Mouse (Mus musculus): ENCODE measurements around the gene Prx.
"Not testable (repeated sequence)": the region's sequence is repeated elsewhere in the genome, so short reads cannot be mapped to it uniquely, and the experiment has no call there.

Prx gene

DNA sequence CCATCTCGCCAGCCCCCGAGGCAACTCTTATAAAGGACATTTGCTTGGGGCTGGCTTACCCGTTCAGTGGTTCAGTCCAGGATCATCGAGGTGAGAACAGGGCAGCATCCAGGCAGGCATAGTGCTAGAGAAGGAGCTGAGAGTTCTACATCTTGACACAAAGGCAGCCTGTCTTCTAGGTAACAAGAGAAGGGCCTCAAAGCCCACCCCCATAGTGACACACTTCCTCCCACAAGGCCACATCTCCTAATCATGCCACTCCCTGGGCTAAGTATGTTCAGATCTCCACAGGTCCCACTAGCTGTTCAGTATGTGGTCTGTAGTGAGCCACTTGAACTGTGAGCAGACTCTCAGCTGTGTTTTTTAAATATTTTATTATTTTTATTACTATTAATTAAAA lies 15.3 kb upstream of the Prx start:
- no peak for DNase-seq (ENCODE audit: low spot score)

DNA sequence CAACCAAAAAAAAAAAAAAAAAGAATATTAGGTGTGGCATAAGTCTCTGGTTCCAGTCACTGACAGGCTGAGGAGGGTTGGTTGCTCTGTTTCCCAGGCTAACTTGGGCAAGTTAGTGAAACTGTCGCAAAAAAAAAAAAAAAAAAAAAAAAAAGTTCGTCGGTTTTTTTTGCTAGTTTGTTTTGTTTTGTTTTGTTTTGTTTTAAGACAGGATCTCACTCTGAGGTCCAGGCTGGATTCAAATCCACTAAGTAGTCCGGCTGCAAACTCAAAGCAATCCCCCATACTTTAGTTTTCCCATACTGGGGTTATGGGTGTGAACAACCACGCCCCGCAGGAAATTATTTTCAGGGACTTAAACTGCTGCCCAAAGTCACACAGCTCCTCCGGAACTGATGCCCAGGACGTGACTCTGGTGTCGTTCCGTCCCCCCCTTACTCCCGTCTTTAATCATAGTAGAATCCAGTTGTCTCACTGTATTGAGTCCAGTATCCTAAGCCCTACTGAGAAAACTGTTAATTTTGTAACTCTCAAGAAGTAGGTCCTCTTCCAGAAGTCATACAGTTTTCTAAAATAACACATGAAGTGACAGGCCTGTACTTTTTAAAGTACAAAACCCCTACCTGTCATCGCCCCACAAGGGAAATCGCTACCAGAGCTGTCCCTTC lies 12.9 kb upstream of the Prx start:
- peak; percentile 48 for DNase-seq (ENCODE audit: low spot score)

DNA sequence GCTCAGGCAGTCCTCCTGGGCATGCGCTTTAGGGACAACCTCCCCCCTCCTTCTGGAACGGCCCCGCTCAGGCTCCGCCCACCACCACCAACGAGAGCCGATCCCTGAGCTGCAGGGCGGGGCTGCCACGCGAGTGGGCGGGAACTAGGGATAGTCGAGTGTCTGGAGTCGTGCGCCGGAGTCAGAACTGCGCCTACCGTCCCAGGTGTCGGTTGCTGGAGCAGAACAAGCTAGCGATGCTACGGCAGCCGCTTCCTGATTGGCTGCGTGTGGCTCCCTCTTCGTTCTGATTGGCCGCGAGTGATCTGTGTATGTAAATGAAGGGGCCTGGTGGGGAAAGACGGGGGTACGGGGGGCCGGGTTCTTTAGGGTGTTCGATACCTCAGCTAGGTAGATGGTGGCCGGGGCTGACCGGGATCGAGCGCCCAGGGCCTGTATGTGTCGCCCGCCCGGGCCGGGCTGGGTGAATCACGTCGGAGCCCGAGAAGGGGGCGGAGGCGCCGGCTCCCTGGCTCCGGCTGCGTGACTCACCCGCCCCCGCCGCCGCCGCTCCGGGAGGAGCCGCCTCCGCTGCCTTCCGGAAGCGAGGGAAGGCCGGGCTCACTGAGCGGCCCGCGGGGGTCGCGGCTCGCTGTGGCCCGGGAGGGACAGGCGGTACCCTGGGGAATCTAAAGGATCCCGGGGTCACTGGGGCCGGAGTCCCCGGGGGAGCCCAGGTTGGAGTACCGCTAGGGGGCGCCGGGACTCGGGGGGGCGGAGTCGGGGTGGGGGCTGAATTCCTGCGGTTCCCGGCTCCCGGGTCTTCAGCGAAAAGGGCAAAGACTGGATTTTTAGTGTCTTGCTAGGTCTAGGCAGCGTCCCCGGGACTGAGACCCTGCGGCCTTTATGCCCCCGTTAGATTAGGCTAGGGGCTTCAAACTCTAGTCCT lies 12.1 kb upstream of the Prx start, which contains the start of gene Sertad1:
TSS of gene Sertad1 (plus strand) at position 141 of the 928 bp plus-strand sequence.
- peak; percentile 100 for DNase-seq (ENCODE audit: low spot score)

DNA sequence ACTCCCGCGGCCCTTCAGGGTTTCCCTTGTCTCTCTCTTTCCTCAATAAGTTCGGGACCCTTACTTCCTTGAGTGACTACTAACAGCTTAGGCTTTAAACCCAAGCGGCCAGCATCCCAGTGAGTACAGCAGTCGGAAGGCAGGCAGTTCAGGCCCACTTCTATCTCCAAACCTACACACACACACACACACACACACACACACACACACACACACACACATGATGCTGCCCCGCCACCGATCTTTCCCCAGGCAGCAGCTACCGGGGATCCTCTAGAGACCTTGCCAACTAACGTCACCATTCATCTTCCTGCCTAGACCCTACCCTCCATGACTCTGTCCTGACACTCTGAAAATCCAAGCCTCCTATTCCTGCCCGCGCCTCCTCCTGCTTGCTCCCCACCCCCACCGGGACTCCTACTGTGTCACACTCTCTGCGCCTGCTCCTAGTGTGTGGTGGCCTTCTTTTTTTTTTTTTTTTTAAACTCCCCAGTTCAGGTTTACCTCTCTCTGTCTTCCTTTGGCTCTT lies 11.3 kb upstream of the Prx start:
- DNase-seq (ENCODE audit: low spot score), result peak; percentile 75

DNA sequence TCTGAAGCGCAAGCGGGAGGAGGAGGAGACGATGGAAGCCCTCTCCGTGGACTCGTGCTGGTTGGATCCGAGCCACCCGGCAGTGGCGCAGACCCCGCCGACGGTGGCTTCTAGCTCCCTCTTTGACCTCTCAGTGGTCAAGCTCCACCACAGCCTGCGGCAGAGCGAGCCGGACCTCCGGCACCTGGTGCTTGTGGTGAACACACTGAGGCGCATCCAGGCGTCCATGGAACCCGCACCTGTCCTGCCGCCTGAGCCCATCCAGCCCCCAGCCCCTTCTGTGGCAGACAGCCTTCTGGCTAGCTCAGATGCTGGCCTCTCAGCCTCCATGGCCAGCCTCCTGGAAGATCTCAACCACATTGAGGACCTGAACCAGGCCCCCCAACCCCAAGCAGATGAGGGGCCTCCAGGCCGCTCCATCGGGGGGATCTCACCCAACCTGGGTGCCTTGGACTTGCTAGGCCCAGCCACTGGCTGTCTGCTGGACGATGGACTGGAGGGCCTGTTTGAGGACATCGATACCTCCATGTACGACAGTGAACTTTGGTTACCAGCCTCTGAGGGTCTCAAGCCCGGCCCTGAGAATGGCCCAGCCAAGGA lies 9.8 kb upstream of the Prx start:
- DNase-seq (ENCODE audit: low spot score), result no peak

DNA sequence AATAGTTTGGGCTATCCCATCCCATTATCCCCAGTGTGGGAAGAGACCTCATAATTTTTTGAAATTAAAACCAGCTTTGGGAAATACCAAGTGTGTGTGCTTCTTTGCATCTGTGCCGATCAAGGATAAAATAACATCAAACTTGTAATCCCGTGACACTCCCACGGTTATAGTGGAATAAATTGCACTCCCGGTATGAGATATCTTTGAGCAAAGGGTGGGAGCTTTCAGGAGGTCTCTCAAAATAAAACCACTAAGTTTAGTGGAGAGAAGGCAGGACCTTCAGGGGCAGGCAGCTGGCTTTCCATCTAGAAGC lies 8.9 kb upstream of the Prx start:
- DNase-seq (ENCODE audit: low spot score), result no peak

DNA sequence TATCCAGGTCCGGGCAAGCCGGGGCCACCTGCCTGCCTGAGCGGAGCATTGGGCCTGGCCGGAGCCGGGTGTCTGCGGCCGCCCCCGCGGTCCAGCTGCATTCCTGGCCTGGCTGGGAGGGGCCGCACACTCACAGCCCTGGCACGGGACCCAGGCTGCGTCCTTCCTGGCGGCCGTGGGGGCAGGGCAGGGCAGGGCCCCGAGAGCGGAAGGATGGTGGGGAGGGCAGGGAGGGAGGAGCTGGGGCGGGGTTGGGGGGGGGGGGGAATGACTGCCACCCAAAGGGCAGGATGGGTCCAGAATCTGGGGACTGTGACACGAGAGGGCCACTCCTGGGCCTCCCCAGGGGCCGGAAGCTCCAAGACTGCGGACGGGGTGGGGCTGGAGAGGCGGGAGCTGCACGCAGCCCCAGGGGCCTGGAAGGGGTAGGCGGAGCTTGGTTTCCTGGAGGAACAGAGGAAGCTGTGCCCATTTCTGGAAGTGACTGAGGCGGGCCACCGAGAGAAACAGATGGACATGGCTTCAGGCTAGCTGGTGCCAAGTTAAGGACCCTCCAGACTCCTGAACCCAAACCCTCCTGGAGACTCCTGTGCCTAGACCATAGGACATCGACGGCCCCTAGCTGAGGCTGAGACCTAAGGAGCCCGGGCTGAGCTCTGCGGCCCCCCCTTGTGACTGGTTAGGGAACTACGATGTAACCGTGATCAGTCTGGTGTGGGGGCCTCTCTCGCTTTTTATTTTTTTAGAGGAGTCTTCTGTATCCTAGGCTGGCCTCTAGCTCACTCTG lies 8.4 kb upstream of the Prx start:
- peak; percentile 97 for DNase-seq (ENCODE audit: low spot score)

DNA sequence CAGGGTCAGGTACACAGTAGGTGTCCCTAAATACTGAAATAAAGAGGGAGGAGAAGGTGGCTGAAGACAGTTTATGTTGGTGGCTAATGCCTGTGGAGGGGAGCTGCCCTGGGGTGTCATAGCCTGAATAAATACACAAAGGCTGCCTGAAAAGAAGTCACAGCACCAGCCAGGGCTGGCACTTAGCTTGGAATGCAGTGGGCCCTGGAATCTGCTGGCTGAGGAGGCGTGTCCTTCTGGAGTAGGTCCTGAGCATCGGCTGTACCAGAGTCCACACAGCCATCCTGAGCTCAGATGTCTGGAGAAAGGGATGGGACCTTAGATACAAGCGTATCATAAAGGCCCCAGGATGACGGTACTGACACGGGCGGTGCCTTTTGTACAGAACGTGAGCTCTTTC lies 7.3 kb upstream of the Prx start:
- DNase-seq (ENCODE audit: low spot score), result peak; percentile 35

DNA sequence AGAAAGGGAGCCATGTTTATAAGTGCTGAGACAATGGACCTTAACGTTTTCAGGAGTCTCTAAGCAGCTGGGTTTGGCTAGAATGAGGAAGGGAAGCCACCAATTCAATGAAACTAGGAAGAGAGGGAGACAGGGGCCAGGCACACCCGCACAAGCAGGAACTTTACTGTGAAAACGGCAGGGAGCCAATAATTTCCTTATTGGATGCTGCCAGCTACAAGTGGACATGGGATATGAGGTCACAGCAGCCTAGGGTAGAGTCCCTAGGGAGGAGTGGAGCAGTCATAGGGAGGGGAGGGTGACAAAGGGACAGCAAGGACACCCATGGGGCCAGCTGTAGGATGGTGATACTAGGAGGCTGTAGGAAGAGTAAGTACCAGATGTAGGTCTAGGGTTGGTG lies 6.1 kb upstream of the Prx start:
- DNase-seq (ENCODE audit: low spot score), result peak; percentile 66

DNA sequence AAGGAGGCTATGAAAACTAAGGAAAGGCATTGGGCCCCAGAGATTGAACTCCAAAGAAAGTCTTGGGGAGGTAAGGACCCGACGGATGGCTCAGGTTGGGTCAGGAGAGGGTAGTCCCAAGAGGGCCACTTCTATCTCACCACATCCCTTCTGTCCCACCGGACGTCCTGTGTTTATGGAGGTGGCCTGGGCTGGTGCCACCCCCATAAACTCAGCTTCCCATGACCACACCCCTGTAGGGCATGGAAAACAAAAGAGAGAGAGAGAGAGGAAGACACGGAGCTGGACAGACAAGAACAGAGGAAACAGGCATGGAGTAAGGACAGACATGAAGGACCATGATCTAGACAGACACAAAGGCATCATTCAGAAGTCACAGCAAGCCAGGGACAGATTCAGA lies 5.7 kb upstream of the Prx start:
- peak; percentile 58 for DNase-seq (ENCODE audit: low spot score)

DNA sequence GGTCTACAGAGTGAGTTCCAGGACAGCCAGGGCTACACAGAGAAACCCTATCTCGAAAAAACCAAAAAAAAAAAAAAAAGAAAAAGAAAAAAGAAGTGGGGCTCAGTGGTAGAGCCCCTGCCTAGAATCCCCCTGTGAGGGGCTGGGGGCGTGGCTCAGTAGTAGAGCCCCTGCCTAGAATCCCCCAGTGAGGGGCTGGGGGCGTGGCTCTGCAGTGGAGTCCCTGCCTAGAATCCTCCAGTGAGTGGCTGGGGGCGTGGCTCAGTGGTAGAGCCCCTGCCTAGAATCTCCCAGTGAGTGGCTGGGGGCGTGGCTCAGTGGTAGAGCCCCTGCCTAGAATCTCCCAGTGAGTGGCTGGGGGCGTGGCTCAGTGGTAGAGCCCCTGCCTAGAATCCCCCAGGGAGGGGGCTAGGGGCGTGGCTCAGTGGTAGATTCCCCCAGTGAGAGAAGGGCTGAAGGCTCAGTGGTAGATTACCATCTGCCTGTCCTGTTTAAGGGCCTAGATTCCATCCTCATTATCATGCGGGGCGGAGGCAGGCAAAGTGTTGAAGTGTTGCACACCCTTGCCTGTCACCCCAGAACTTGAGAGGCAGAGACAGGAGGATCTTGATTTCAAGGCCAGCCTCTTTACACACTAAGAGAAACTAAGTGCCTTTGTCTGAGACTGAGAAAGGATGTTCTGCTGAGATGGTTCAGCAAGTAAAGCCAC lies 4.3 kb upstream of the Prx start:
- DNase-seq (ENCODE audit: low spot score), result not testable (repeated sequence)

DNA sequence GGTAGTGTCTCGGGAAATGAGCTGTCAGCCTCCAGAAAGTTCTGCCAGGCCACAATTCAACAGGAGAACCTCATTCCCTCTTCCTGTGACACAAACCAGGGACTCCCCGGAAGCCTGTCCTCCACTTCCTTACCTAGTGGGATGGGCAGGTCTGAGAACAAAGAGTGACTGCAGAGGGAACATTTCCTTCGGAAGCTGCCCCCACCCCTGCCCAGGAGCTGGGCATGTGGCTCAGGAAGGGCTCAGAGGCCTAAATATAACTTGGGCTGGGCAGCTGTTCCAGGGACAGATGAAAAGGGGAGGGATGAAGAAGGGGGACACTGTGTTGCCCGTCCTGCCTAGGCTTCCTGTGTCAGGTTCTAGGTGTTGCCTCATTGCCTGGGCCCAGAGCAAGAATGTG lies 2.5 kb downstream of the Prx start:
- peak; percentile 80 for DNase-seq (ENCODE audit: low spot score)

DNA sequence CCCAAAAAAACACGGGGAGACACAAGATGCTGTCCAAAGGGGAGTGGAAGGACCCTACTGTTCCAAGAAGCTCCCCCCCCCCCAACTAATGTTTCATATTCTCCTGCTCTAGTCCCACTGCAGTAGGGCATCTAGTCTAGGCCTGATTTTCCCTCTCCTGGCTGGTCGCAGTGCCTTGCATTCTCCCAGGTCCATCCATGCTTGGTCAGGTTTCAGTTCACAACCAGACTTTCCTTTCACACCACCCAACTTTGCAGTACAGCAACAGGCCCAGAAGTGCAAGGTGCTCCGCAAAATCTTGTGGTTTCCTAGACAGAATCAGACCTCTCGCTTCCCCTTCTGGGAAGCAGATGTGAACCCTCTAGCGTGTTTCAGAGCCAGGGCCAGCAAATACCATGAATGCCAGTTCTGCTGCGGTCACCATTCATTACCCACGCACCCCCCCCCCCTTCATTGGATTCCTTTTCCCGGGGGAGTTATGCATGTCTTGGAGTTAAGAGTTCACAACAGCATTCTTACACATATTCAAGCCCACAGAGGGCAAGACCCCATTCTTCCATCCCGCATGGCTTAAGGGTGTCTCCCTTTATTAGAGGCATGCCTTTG lies 7.7 kb downstream of the Prx start:
- DNase-seq (ENCODE audit: low spot score), result no peak

DNA sequence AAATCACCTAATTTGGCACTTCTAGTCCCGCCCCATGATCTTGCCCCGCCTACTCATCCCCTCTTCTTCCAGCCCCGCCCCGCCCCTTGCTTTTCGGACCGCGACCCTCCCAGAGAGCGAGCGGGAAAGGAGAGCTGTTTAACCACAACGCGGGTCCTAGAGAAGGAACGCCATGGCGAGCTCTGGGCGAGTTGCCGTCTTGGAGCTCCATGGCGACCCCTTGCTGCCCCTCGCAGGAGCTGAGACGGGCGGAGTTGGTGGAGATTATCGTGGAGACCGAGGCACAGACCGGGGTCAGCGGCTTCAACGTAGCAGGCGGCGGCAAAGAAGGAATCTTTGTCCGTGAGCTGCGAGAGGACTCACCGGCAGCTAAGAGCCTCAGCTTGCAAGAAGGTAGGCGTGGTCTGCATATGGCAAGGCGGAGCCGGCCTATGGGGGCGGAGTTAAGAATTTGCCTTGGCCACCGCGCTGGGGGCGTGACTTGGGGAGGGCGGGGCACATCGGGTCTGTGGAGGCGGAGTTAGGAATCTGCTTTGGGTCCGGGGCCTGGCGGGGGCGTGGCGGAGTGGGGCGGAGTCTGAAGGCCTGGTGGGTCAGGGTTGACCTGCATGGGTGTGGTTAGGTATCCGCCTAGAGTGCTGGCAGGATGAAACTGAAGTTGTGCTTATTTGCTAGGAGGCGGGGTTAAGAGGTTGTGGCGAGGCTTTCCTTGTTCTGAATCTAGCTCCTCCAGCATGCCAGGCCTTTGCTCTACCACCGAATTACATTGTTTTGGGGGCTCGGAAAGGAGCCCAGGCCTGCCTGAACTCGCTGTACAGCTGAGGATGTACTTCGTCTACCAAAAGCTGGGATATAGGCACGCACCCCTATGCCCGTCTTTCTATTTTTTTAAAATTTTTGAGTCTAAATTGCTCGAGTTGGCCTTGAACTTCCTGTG lies 8.9 kb downstream of the Prx start:
- peak; percentile 99 for DNase-seq (ENCODE audit: low spot score)

DNA sequence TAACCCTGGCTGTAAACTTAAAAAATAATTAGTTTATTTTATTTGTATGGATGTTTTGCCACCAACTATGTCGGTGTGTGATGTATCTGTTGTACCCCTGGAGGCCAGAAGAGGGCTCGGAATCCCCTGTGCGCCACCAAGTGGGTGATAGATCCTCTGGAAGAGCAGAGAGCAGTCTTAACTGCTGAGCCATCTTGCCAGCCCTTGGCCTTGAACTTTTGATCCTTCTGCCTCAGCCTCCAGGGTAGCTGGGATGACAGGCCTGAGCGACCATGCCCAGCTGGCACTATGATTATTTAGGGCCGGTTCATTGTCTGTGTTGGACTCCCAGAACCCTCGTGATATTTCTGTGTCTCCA lies 9.5 kb downstream of the Prx start:
- DNase-seq (ENCODE audit: low spot score), result peak; percentile 77

DNA sequence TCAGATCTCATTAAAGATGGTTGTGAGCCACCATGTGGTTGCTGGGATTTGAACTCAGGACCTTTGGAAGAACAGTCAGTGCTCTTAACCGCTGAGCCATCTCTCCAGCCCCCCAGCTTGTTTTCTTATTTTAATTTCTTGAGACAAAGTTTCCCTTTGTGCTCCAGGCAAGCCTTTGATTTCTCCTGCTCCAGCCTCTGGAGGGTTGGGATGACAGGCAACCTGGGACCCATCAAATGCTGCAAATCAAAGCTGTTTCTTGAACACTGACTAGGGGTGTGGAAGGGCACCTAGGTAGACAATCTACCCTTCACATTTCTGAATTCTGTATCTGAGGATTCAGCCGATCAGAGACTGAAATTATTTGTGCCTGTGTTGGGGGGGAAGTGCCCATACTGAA lies 11.7 kb downstream of the Prx start:
- no peak for DNase-seq (ENCODE audit: low spot score)

DNA sequence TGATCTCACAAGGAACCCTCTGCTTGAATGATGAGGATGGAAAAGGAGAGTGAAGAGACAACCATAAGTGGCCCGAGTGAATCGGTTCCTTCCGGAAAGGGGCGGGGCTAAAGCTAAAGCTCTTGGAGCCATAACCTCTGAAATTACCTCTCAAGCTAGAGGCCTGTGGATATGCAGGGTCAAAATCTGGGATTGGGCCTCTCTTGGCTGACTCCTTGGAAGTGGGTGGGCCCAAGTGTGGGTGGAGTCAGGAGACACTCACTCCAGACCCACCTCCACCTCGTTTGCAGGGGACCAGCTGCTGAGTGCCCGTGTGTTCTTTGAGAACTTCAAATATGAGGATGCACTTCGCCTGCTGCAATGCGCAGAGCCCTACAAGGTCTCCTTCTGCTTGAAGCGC lies 15.8 kb downstream of the Prx start:
- DNase-seq (ENCODE audit: low spot score), result no peak

DNA sequence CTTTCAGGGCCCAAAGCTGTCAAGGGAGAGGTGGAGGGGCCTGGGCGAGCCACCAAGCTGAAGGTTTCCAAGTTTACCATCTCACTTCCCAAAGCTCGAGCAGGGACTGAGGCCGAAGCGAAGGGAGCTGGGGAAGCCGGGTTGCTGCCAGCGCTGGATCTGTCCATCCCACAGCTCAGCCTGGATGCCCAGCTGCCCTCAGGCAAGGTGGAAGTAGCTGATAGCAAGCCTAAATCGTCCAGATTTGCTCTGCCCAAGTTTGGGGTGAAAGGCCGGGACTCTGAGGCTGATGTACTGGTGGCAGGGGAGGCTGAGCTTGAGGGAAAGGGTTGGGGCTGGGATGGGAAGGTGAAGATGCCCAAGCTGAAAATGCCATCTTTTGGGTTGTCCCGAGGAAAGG lies 19.2 kb downstream of the Prx start:
- DNase-seq (ENCODE audit: low spot score), result no peak

DNA sequence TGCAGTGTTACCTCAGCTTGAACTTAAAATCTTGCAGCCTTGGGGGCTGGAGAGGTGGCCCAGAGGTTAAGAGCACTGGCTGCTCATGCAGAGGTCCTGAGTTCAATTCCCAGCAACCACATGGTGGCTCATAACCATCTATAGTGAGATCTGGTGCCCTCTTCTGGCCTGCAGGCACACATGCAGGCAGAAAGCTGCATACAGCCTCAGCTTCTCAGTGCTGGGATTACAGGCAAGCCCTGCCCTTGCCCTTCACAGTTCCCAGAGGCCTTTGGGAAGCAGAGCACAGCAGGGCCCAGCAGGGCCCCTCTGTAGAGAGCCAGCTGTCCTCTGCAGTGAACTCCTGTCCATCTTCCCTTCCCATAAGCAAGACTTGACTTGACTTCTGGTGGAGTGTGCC lies 21.0 kb downstream of the Prx start:
- no peak for DNase-seq (ENCODE audit: low spot score)

DNA sequence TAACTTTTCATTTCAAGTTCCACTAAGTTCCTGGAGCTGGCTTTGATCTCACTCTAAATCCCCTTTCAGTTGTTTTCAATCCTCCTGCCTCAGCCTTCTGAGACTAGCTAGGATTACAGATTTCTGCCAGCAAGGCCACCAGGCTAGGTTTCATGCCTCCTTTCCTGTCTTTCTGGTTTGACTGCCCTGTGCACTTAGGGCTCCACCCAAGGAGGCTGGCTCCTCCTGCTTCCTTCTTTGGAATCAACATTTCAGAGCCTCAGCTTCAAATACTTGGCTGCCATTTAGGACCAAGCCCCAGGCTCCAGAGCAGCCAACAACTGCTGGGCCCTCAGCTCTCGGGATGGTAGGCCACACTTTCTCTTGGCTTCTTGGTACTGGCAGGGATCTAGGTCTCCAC lies 21.5 kb downstream of the Prx start:
- peak; percentile 61 for DNase-seq (ENCODE audit: low spot score)

Measured in lung, postnatal 25 days (tissue).